Mouse (Mus musculus) liver, embryonic 14.5 days (tissue): ENCODE measurements at regions not wholly inside any gene's neighbourhood (a gene's known extent, or its start where the extent isn't known, plus 50 kb on each side); places are given as distances from the start of the nearest gene placed in this dataset.

Experiments
- ATAC-seq: fragments of 200-750 bp; cut with Nextera tagmentation; 2 replicates; pipeline ENCODE4 v1.8.0; 2017; ENCODE audit warnings: moderate number of reproducible peaks, mild to moderate bottlenecking, moderate library complexity; ENCODE audit not compliant: insufficient read depth
- DNase-seq, 3 experiments: peaks; one replicate each; pipeline ENCODE4 v3.0.0-alpha.2; 2012 to 2013; ENCODE audit warnings: low read depth in 3 of 3, low spot score in 3 of 3
- H3K27ac ChIP-seq: fragments of 300-500 bp; sonication (generic); 2 replicates; pipeline ENCODE4 v1.5.1; 2014; ENCODE audit warnings: moderate library complexity, mild to moderate bottlenecking, control low read depth, inconsistent platforms
- H3K27me3 ChIP-seq: fragments of 300-500 bp; sonication (generic); 2 replicates; pipeline ENCODE4 v1.6.1; 2014; ENCODE audit warnings: mild to moderate bottlenecking, low read length, moderate library complexity; ENCODE audit not compliant: control insufficient read depth, insufficient read depth
- H3K36me3 ChIP-seq: fragments of 300-500 bp; sonication (generic); replicated peaks from 2 replicates; pipeline ENCODE4 v1.6.1; 2014; ENCODE audit warnings: low read depth; ENCODE audit not compliant: control insufficient read depth, insufficient read depth
- H3K4me1 ChIP-seq, 2 experiments: fragments of 200-500 bp in 1 of 2; fragments of 300-500 bp in 1 of 2; sonication (generic) in 1 of 2; replicated peaks; 2 replicates each; pipeline ENCODE4 v1.6.1; 2012 to 2014; ENCODE audit warnings: antibody characterized with exemption in 1 of 2, inconsistent platforms in 1 of 2, low read length in 1 of 2; ENCODE audit not compliant: control insufficient read depth in 2 of 2, insufficient read depth in 2 of 2
- H3K4me2 ChIP-seq: fragments of 300-500 bp; sonication (generic); 2 replicates; pipeline ENCODE4 v1.6.1; 2014; ENCODE audit warnings: low read depth, mild to moderate bottlenecking, control low read depth, moderate library complexity
- H3K4me3 ChIP-seq, 2 experiments: fragments of 200-500 bp in 1 of 2; fragments of 300-500 bp in 1 of 2; sonication (generic) in 1 of 2; 2 replicates each; pipeline ENCODE4 v1.5.1; 2012 to 2014; ENCODE audit warnings: low read depth in 2 of 2, low read length in 2 of 2, mild to moderate bottlenecking in 2 of 2, control low read depth in 1 of 2, inconsistent platforms in 1 of 2, moderate library complexity in 1 of 2; ENCODE audit not compliant: insufficient read depth in 1 of 2
- H3K9ac ChIP-seq: fragments of 300-500 bp; sonication (generic); replicated peaks from 2 replicates; pipeline ENCODE4 v1.6.1; 2014; ENCODE audit warnings: mild to moderate bottlenecking, control low read depth, moderate library complexity
- H3K9me3 ChIP-seq: fragments of 300-500 bp; sonication (generic); 2 replicates; pipeline ENCODE4 v1.6.1; 2016; ENCODE audit warnings: low read length, mixed read lengths; ENCODE audit not compliant: control insufficient read depth
- CTCF ChIP-seq: IDR thresholded peaks from 2 replicates; pipeline ENCODE4 v1.5.1; 2016; ENCODE audit warnings: antibody characterized with exemption, low read depth, control low read depth
- EP300 ChIP-seq: IDR thresholded peaks from 2 replicates; pipeline ENCODE4 v1.6.1; 2016; ENCODE audit warnings: antibody characterized with exemption, low read depth
- WGBS: fragments of 180-500 bp; shearing (Covaris S2); extraction: QIAGEN DNeasy Blood & Tissue Kit; methylation state at CpG from one replicate; pipeline ENCODE4 v1.1.7; 2014; ENCODE audit not compliant: insufficient replicate concordance; 5-methylcytosine and 5-hydroxymethylcytosine counted together

DNA sequence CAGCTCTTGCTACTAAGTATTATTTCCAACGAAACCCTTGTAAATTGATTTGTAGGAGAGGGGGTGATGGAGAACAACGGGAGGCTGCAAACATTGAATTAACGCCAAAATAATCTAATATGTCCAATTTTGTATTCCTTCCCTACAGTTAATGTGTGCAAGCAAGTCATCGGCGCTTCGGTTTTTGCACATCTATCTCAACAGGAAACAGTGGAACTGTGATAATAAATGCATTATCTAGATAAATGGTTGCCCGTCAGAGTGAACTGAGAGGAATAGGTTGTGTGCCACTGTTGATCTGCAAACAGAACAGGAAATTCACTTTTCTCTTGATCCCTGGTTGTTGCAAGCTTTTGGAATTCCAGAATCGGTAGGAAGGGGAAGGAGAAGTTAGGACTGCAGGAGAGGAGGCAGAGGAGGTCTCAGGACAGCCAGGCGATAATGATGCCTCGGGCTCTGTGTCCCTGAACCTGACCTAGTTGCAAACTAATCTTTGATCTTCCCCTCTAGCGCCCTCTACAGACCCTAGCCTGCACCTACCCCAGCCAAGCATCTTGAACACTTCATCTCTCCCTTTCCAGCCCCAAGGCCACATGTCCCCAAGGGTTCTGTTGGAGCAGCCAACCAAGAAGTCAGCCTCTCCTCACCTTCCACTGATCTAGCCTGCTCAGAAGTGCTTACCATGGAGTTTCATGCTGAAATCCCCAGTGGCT, 221.8 kb upstream of the Hs6st1 start:
- ATAC-seq (no peak), DNase-seq (no peak)
- Histone ChIP-seq H3K36me3 (no peaks in the 10 kb centered on the region), H3K27ac (no peak overlapping the region), H3K4me1 (no peaks in the 10 kb centered on the region), H3K4me2 (no peak overlapping the region), H3K27me3 (no peaks in the 10 kb centered on the region), H3K9me3 (no peaks in the 10 kb centered on the region), H3K9ac (no peak overlapping the region), H3K4me3 (no peak overlapping the region)
- TF ChIP-seq EP300 (no peak), CTCF (peak; percentile 54)
- WGBS = 35% methylated on average over 11 of the region's 11 CpGs

- Histone ChIP-seq H3K27me3 (no peaks in the 10 kb centered on the region), H3K9me3 (no peaks in the 10 kb centered on the region), H3K9ac (no peak overlapping the region), H3K27ac (no peak overlapping the region), H3K36me3 (no peaks in the 10 kb centered on the region), H3K4me1 (no peaks in the 10 kb centered on the region), H3K4me3 (no peak overlapping the region), H3K4me2 (no peak overlapping the region)
- DNase-seq = no peak
- ATAC-seq = no peak
- 50% methylated on average over 12 of the region's 12 CpGs for whole genome bisulfite sequencing
- TF ChIP-seq CTCF (no peak), EP300 (no peak)
These were observed 219.8 kb upstream of the Hs6st1 start for GRCm38 (mm10) chr1:35848160-35848954.

DNA sequence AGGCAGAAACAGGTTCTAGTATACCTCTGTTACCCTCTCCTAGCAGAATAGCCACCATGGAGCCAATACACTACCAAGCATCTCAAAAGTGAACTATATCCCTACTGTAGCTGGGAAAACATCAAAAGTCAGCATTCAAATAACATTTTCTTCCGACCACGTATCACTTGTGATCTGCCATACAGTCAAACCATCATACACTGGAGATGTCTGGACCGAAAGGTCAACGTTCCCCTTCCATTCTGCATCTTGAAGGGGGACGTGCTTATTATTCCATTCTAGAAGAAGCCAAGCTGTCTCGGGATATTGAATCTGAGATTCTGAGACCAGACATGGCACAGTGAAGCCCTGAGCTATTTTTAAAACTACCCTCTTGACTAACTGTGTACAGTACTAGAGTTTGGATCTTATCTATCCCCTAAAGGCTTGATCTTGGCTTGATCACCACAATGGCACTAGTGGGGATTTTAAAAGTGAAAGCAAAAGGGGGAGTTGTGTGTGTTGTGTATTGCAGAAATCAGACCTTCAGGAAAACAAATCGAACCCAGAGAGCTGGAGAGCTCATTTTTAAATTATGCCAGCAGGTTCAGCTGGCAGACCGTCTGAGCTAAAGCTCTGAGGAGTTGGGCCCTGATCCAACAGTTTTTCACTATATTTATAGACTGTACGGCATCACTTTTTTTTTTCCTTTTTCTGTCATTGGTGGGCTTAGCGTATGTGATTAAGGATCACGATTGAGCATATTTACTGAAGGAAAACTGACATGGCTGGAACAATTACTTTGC, 218.6 kb upstream of the Hs6st1 start:
- Histone ChIP-seq H3K4me1 (no peaks in the 10 kb centered on the region), H3K27ac (no peak overlapping the region), H3K9me3 (no peaks in the 10 kb centered on the region), H3K36me3 (no peaks in the 10 kb centered on the region), H3K9ac (no peak overlapping the region), H3K4me2 (no peak overlapping the region), H3K4me3 (no peak overlapping the region), H3K27me3 (no peaks in the 10 kb centered on the region)
- TF ChIP-seq EP300 = no peak
- no peak for TF ChIP-seq CTCF
- ATAC-seq (no peak), DNase-seq (no peak)
- 64% methylated on average over 11 of the region's 11 CpGs for WGBS

- DNase-seq (no peak), ATAC-seq (no peak)
- H3K36me3 ChIP-seq = no peaks in the 10 kb centered on the region
- H3K27me3 ChIP-seq = no peaks in the 10 kb centered on the region
- WGBS = 72% methylated on average over 8 of the region's 8 CpGs
- no peak overlapping the region for H3K27ac ChIP-seq
- H3K4me2 ChIP-seq = no peak overlapping the region
- no peaks in the 10 kb centered on the region for H3K4me1 ChIP-seq
- H3K9ac ChIP-seq = no peak overlapping the region
- no peak overlapping the region for H3K4me3 ChIP-seq
- no peak for TF ChIP-seq EP300
- TF ChIP-seq CTCF = no peak
- no peaks in the 10 kb centered on the region for H3K9me3 ChIP-seq
These were observed 218.0 kb upstream of the Hs6st1 start for GRCm38 (mm10) chr1:35850191-35850545.

- no peak for TF ChIP-seq EP300
- TF ChIP-seq CTCF = no peak
- Histone ChIP-seq H3K27me3 (no peaks in the 10 kb centered on the region), H3K4me2 (no peak overlapping the region), H3K36me3 (no peaks in the 10 kb centered on the region), H3K4me1 (no peaks in the 10 kb centered on the region), H3K27ac (no peak overlapping the region), H3K9ac (no peak overlapping the region), H3K4me3 (no peak overlapping the region), H3K9me3 (no peaks in the 10 kb centered on the region)
- whole genome bisulfite sequencing = 60% methylated on average over 9 of the region's 9 CpGs
- DNase-seq = no peak
- ATAC-seq = no peak
These were observed 217.6 kb upstream of the Hs6st1 start for GRCm38 (mm10) chr1:35850566-35851085.
